ENCODE assay signal across 10 mouse cellular contexts in the genomic region with DNA sequence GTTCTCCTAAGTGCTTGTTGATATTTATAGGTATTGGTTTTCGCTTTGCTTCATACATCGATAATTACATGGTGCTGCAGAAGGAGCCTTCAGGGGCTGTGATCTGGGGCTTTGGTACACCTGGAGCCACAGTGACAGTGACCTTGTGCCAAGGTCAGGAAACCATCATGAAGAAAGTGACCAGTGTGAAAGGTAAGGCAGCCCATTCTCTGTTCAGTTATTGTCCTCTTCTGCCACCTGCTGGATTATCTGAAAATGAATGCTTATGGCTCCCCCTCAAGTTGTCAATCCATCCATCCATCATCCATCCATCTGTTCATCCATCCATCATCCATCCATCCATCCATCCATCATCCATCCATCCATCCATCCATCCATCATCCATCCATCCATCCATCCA. TPM values are rescaled to one million over a fixed set of nuclear protein-coding genes. Genes with fewer than 3 reads are reported as not detected.
A peak's percentile ranks its signal among the peaks of the same experiment; 100 is the strongest.
DNase-seq lines count a peak whose midpoint lies in the region; ATAC-seq and TF ChIP-seq lines count a peak whose summit lies in the region.
"Had no signal": no experiment of that assay in that cellular context is flagged by ENCODE, and none has a peak within 500 bp of the region (broad histone marks: within the 10 kb centered on the region; RNA-seq: fewer than 3 reads in every experiment).

No protein-coding gene starts in this region.

- no peak overlapping the region for H3K27ac ChIP-seq in forebrain, postnatal 0 days (ENCODE audit: low read depth, low read length)
- H3K27ac ChIP-seq in forebrain, embryonic 10.5 days, result no peak overlapping the region
- no peak overlapping the region for H3K27ac ChIP-seq in spleen, adult 2 months (ENCODE audit: insufficient read depth, low read length)
- H3K27ac ChIP-seq in limb, embryonic 14.5 days (replicated peaks; ENCODE audit: low read depth, low read length), result no peak overlapping the region
- H3K27ac ChIP-seq in midbrain, embryonic 15.5 days, result no peak overlapping the region

- no peak for TF ChIP-seq POLR2A in spleen, adult 2 months (IDR thresholded peaks at IDR 0.05; ENCODE audit: low read depth, low read length)
- no peak for TF ChIP-seq POLR2A in limb, embryonic 14.5 days (IDR thresholded peaks at IDR 0.05; ENCODE audit: borderline replicate concordance, extremely low read depth, insufficient read depth, insufficient read length)

- peaks cover 8% of the 10 kb centered on the region for H3K4me1 ChIP-seq in forebrain, postnatal 0 days (ENCODE audit: insufficient read depth)
- peaks cover 14% of the 10 kb centered on the region for H3K4me1 ChIP-seq in forebrain, embryonic 10.5 days
- peaks cover 6% of the 10 kb centered on the region; the same call in 1 of the 2 replicates for H3K4me1 ChIP-seq in spleen, adult 2 months (ENCODE audit: control insufficient read depth, insufficient read depth, insufficient read length)
- H3K4me1 ChIP-seq in limb, embryonic 14.5 days (ENCODE audit: control insufficient read depth, insufficient read depth, low read length), result peaks cover 6% of the 10 kb centered on the region; the same call in 1 of the 2 replicates
- 0 out of 2 replicates have a peak, but pooled peaks cover 6% of the 10 kb centered on the region for H3K4me1 ChIP-seq in midbrain, embryonic 15.5 days

- 66% methylated on average over 2 of the region's 2 CpGs for WGBS in forebrain, postnatal 0 days
- WGBS in forebrain, embryonic 10.5 days, result 48% methylated on average over 2 of the region's 2 CpGs
- 65% methylated on average over 2 of the region's 2 CpGs for WGBS in spleen, adult 2 months
- 58% methylated on average over 2 of the region's 2 CpGs for WGBS in limb, embryonic 14.5 days
- 53% methylated on average over 2 of the region's 2 CpGs for WGBS in midbrain, embryonic 15.5 days

- no peak overlapping the region for H3K4me2 ChIP-seq in forebrain, postnatal 0 days (ENCODE audit: low read depth)
- no peak overlapping the region for H3K4me2 ChIP-seq in limb, embryonic 14.5 days (replicated peaks; ENCODE audit: low read depth, low read length, severe bottlenecking)
- no peak overlapping the region for H3K4me2 ChIP-seq in midbrain, embryonic 15.5 days

- no peaks in the 10 kb centered on the region for H3K9me3 ChIP-seq in forebrain, postnatal 0 days (ENCODE audit: low read length)
- H3K9me3 ChIP-seq in forebrain, embryonic 10.5 days, result no peaks in the 10 kb centered on the region
- no peaks in the 10 kb centered on the region for H3K9me3 ChIP-seq in limb, embryonic 14.5 days (ENCODE audit: control insufficient read depth, low read length)
- no peaks in the 10 kb centered on the region for H3K9me3 ChIP-seq in midbrain, embryonic 15.5 days

- H3K36me3 ChIP-seq in forebrain, postnatal 0 days (ENCODE audit: insufficient read depth), result no peaks in the 10 kb centered on the region
- no peaks in the 10 kb centered on the region for H3K36me3 ChIP-seq in forebrain, embryonic 10.5 days (replicated peaks)
- no peaks in the 10 kb centered on the region for H3K36me3 ChIP-seq in spleen, adult 2 months (ENCODE audit: control insufficient read depth, insufficient read depth, low read length)
- no peaks in the 10 kb centered on the region for H3K36me3 ChIP-seq in limb, embryonic 14.5 days (ENCODE audit: control insufficient read depth, insufficient read depth, low read length)
- no peaks in the 10 kb centered on the region for H3K36me3 ChIP-seq in midbrain, embryonic 15.5 days (replicated peaks)

- ATAC-seq in forebrain, postnatal 0 days, result no peak
- ATAC-seq in limb, embryonic 14.5 days (ENCODE audit: low FRiP score, low read depth), result no peak
- ATAC-seq in midbrain, embryonic 15.5 days (replicated peaks), result no peak

- no peaks in the 10 kb centered on the region for H3K27me3 ChIP-seq in forebrain, postnatal 0 days (ENCODE audit: insufficient read depth, low read length)
- peaks cover 5% of the 10 kb centered on the region for H3K27me3 ChIP-seq in forebrain, embryonic 10.5 days (ENCODE audit: poor library complexity, severe bottlenecking)
- no peaks in the 10 kb centered on the region for H3K27me3 ChIP-seq in spleen, adult 2 months (ENCODE audit: control insufficient read depth, insufficient read depth, low read length)
- no peaks in the 10 kb centered on the region for H3K27me3 ChIP-seq in limb, embryonic 14.5 days (ENCODE audit: control insufficient read depth, insufficient read depth, low read length)
- H3K27me3 ChIP-seq in midbrain, embryonic 15.5 days (replicated peaks), result 0 out of 2 replicates have a peak, but pooled peaks cover 4% of the 10 kb centered on the region

- no peak for DNase-seq in forebrain, postnatal 0 days
- DNase-seq in forebrain, embryonic 10.5 days (ENCODE audit: extremely low spot score, low spot score), result no peak
- peak; percentile 10 to 14 for DNase-seq in spleen, adult 2 months (ENCODE audit: low read depth in 1 of 2, low spot score in 2 of 2)
- no peak for DNase-seq in spleen, postnatal 10 days (ENCODE audit: low spot score in 2 of 2)
- DNase-seq in cerebellum, postnatal 25 days, result peak; percentile 35 to 56
- peak; percentile 44 for DNase-seq in limb, embryonic 14.5 days (ENCODE audit: low spot score)
- no peak for DNase-seq in frontal cortex, postnatal 10 days (ENCODE audit: low spot score in 2 of 2)

- no peak overlapping the region for H3K4me3 ChIP-seq in forebrain, postnatal 0 days (ENCODE audit: low read depth, low read length)
- H3K4me3 ChIP-seq in forebrain, embryonic 10.5 days, result no peak overlapping the region
- H3K4me3 ChIP-seq in spleen, adult 2 months (ENCODE audit: extremely low read depth, insufficient read depth, insufficient read length), result no peak overlapping the region
- H3K4me3 ChIP-seq in limb, embryonic 14.5 days (replicated peaks; ENCODE audit: low read length), result no peak overlapping the region
- H3K4me3 ChIP-seq in midbrain, embryonic 15.5 days, result no peak overlapping the region

- H3K9ac ChIP-seq in forebrain, postnatal 0 days, result no peak overlapping the region
- no peak overlapping the region for H3K9ac ChIP-seq in limb, embryonic 14.5 days (ENCODE audit: low read depth, low read length, severe bottlenecking)
- H3K9ac ChIP-seq in midbrain, embryonic 15.5 days, result no peak overlapping the region

- TF ChIP-seq CTCF in forebrain, postnatal 0 days (IDR thresholded peaks at IDR 0.05; ENCODE audit: low read depth), result peak; percentile 78
- peak; percentile 48; the same call in 1 of the 2 replicates for TF ChIP-seq CTCF in spleen, adult 2 months (IDR thresholded peaks at IDR 0.05; ENCODE audit: extremely low read depth, insufficient read depth, insufficient read length, insufficient replicate concordance)

RNA-seq across cellular contexts. Expression of a gene that starts 3.2 kb away (rescaled TPM):
- 2.4 and 5.3 TPM in 2 replicates for total RNA-seq in forebrain, postnatal 0 days (2014; rRNA removed)
- 10.2 and 10.8 TPM in 2 replicates for polyA plus RNA-seq in forebrain, postnatal 0 days (2015; fragmentation: Nextera tagmentation; extraction: Ambion mirVana)
- 14.0 and 16.3 TPM in 2 replicates for polyA plus RNA-seq in forebrain, embryonic 10.5 days (2016; fragmentation: Nextera tagmentation; extraction: Ambion mirVana)
- 0.21 TPM in 1 of 2 replicates, not detected in the other for polyA plus RNA-seq in spleen, adult 2 months (2012; rRNA removed)
- 1.8 and 2.5 TPM in 2 replicates for polyA plus RNA-seq in limb, embryonic 14.5 days (2012; rRNA removed)
- 3.1 and 4.1 TPM in 2 replicates for polyA plus RNA-seq in limb, embryonic 14.5 days (2014; fragmentation: Nextera tagmentation; extraction: Ambion mirVana)
- 8.5 and 8.6 TPM in 2 replicates for polyA plus RNA-seq in midbrain, embryonic 15.5 days (2015; fragmentation: Nextera tagmentation; extraction: Ambion mirVana)

RNA-seq across cellular contexts. Expression of a gene that starts 40.3 kb away (rescaled TPM):
- total RNA-seq in forebrain, postnatal 0 days (2014; rRNA removed), result 63.5 and 72.6 TPM in 2 replicates
- polyA plus RNA-seq in forebrain, postnatal 0 days (2015; fragmentation: Nextera tagmentation; extraction: Ambion mirVana), result 84.3 and 97.0 TPM in 2 replicates
- 125 and 129 TPM in 2 replicates for polyA plus RNA-seq in forebrain, embryonic 10.5 days (2016; fragmentation: Nextera tagmentation; extraction: Ambion mirVana)
- 20.7 and 22.2 TPM in 2 replicates for polyA plus RNA-seq in spleen, adult 2 months (2012; rRNA removed)
- 110 and 122 TPM in 2 replicates for polyA plus RNA-seq in limb, embryonic 14.5 days (2012; rRNA removed)
- 208 and 211 TPM in 2 replicates for polyA plus RNA-seq in limb, embryonic 14.5 days (2014; fragmentation: Nextera tagmentation; extraction: Ambion mirVana)
- 83.6 and 92.9 TPM in 2 replicates for polyA plus RNA-seq in midbrain, embryonic 15.5 days (2015; fragmentation: Nextera tagmentation; extraction: Ambion mirVana)

RNA-seq across cellular contexts. Expression of a gene that starts 52.3 kb away (rescaled TPM):
- 0.08 and 1.8 TPM in 2 replicates for total RNA-seq in forebrain, postnatal 0 days (2014; rRNA removed)
- not detected in 2 replicates for polyA plus RNA-seq in forebrain, postnatal 0 days (2015; fragmentation: Nextera tagmentation; extraction: Ambion mirVana)
- polyA plus RNA-seq in forebrain, embryonic 10.5 days (2016; fragmentation: Nextera tagmentation; extraction: Ambion mirVana), result not detected in 2 replicates
- not detected in 2 replicates for polyA plus RNA-seq in spleen, adult 2 months (2012; rRNA removed)
- polyA plus RNA-seq in limb, embryonic 14.5 days (2012; rRNA removed), result 37.4 and 51.1 TPM in 2 replicates
- 13.7 and 15.9 TPM in 2 replicates for polyA plus RNA-seq in limb, embryonic 14.5 days (2014; fragmentation: Nextera tagmentation; extraction: Ambion mirVana)
- polyA plus RNA-seq in midbrain, embryonic 15.5 days (2015; fragmentation: Nextera tagmentation; extraction: Ambion mirVana), result not detected in 2 replicates
- total RNA-seq: layer of hippocampus, postnatal 14 days had no signal
- polyA plus RNA-seq: stomach, embryonic 16.5 days had no signal

Comparison
In these comparisons a context has a peak if more than half of its experiments do, and no peak if none do; other contexts are left out.
1. DNase-seq: peak in spleen, adult 2 months (2 of 2), cerebellum, postnatal 25 days (2 of 2) and limb, embryonic 14.5 days (single experiment); none in forebrain, postnatal 0 days (single experiment), forebrain, embryonic 10.5 days (single experiment), spleen, postnatal 10 days (0 of 2) and frontal cortex, postnatal 10 days (0 of 2).
2. RNA of a gene that starts 52.3 kb away (polyA plus RNA-seq): 13.7 to 51.1 TPM in limb, embryonic 14.5 days; not detected in midbrain, embryonic 15.5 days, not detected in forebrain, postnatal 0 days, not detected in forebrain, embryonic 10.5 days and not detected in spleen, adult 2 months; every median in the first group is over 10 times any median in the second.